Mouse (Mus musculus): Measurements from ENCODE around the gene Gm10322. TPM values are rescaled to one million over a fixed set of nuclear protein-coding genes. Genes with fewer than 3 reads are reported as not detected.

Gene Gm10322
- total RNA-seq (2021), result not detected

DNA sequence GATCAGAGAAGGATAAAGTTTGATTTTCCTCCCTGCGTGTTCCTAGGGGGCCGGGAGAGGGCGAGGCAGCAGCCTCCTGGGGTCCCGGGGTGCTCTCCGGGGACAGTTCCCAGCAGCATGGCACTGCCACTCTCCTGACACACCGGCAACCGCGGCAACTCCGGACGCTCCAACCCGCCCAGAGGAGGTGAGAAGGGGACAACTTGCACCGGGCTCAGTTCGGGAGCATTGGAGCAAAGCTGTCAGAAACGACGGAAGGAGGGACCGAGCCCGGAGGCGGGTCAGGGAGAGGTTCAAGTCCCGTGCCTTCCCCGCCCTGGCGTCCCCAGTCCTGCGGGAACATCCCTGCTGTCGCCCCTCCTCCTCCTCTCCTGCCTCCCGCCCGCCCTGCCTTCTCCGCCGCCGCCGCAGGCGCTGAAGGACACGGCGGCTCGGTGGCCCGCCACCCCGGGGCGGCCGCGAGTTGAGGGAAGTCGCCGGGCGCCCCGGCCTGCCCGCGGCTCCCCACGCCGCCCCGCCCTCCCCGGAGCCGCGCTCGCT, at the start of gene Gm10322:
Gm10322 (plus strand) TSS at position 83 of the 540 bp plus-strand sequence.
- DNase-seq, result peak in 1 of 2 experiments; percentile 62

DNA sequence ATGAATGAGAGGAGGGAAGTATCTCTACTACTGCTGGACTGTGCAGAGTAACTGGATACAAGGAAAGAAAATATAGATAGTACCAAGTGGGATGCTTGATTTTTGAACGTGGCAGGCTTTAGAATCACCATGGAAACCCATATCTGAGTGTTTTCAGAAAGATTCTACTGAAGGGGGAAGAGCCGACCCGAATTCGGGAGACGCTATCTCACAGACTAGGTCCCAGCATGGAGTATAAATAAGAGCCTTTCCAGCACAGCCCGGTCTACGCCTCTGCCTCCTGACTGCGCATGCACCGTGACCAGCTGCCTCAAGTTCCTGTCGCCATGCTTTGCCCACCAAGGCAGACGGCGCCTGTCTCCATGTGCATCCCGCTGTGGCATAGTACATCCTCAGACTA, 48.9 kb upstream of the Gm10322 start:
- no peak for DNase-seq

DNA sequence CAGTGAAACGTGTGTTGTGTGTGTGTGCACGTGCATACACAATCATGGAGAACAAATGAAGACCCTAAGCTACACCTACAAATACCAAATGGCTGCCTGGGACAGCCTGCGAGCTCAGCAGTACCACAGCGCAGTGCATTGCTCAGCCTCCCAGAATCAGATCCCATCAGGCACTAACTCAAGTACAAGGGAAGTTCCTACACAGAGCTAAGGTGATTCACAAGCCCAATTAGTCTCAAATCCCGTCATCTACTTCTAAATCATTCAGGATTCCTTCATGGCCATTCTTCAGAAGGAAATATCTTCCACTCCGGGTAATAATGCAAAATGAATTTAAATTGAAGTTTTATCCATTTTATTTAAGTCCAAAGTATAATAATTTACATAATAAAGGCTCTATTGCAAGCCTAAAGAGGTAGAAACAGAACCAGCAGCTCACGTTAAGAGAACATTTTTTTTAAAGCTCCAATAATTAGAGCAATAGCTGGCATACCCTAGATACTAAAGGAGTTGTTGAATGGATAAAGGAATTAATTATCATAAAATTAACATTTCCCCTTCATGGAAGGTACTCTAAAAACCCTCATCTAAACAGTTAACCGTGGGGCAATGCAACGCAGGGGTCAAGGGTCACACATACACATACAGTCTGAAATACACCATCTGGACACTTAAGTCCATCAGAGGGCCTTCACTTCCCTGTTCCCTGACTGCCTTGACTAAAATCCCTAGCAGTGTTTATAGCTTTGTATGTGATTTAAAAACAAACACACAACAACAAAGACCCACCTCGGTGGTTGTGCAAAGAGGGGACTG, 47.0 kb upstream of the Gm10322 start:
- DNase-seq, result no peak

DNA sequence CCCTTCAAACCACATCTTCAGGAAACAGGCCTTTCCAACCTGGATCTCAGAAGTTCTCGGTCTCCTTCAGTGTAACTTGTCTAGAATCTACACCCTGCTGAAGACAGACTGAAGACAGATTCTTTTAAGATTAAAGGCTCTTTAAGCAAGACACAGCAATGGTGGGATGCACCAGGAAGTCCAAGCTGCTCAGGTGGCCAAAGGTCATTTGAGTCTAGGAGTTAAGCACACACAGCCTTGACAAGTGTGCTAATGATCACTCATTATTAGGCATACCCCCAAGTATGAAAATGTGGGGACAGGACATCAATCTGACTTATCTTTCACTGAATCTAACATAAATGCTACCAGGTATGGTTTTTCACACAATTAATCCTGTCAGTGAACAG, 46.4 kb upstream of the Gm10322 start:
- no peak for DNase-seq

DNA sequence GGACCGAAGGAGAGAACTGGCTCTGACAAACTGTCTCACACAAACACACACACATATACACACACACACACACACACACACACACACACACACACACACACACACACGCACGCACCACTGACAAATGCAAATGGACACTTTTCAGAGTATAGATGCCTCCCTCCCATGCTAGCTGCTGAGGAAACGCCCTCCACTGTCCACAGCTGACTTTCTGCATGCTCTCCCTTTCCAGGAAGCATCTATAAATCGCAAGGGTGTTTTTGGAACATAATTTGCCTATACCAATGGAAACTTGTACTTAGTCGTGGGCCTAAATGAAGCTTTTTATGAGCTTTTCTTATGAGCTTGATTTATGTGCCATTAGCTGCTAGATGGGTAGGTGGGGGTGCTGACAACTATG, 45.5 kb upstream of the Gm10322 start:
- no peak for DNase-seq

DNA sequence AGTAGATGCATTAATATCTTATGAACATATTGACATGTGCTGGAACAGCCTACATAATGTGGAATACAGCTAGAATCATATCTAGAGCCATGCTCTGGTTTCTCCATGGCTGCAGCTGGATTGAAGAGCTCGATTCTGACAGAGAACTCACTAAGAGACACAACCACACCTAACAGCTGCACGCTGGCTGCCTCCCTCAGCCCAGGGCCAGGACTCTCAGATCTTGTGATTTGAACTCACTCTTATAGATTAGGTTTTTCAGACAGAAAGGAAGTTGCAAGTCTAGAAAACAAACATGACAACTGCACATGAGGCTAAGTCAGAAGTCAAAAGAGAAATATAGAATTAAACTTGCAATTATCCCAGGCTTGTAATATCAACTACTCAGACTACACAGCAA, 45.1 kb upstream of the Gm10322 start:
- no peak for DNase-seq

DNA sequence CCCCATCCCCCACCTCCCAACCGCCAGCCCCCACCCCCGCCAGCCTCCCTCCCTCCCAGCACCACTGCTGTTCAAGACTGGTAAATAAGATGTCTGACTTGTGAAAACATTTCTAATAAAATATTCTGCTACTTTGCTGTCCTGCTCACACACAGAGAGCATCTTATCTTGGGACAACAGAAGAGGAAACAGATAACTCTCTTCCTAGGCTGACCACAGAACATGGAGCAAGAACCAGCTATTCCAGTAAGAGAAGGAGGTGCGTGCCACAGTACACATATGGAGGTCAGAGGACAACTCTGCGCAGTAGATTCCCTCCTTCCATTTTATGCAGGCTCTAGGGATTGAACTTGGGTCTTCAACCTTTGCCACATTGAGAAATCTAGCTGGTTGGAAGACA, 44.6 kb upstream of the Gm10322 start:
- no peak for DNase-seq

DNA sequence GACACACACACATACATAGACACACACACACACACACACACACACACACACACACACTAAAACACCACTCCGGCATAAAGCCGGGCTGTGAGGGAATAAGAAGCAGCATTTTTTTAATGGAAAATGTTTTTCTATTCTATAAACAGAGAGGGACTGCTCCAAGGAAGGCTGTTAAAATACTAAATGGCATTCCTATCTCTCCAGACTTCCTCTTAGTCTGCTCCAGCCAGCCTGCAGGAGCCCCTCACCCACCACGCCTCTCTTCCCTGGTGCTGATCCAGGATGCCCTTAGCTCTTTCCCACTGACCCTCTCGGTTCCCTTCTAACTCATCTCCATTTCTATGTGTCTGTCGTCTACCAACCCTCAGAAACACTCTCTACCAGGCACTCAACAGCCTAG, 43.9 kb upstream of the Gm10322 start:
- DNase-seq, result no peak

DNA sequence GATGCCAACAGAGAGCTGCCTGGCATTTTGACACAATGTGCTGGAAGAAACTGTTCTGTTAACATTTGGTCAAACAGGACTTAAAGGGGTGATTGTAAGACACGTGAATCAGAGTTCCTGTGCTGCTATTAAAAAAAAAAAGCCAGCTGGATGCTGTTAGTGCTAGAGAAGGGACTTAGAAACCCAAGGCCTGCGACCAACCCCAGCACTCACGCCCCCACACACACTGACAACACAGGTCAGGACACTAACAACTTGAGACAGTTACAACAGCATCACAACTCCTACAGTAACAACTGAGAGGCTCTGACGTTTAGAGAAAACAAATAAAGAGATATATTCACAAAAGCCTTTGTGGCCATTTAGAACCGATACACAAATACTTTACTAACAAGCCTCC, 39.6 kb upstream of the Gm10322 start:
- no peak for DNase-seq

DNA sequence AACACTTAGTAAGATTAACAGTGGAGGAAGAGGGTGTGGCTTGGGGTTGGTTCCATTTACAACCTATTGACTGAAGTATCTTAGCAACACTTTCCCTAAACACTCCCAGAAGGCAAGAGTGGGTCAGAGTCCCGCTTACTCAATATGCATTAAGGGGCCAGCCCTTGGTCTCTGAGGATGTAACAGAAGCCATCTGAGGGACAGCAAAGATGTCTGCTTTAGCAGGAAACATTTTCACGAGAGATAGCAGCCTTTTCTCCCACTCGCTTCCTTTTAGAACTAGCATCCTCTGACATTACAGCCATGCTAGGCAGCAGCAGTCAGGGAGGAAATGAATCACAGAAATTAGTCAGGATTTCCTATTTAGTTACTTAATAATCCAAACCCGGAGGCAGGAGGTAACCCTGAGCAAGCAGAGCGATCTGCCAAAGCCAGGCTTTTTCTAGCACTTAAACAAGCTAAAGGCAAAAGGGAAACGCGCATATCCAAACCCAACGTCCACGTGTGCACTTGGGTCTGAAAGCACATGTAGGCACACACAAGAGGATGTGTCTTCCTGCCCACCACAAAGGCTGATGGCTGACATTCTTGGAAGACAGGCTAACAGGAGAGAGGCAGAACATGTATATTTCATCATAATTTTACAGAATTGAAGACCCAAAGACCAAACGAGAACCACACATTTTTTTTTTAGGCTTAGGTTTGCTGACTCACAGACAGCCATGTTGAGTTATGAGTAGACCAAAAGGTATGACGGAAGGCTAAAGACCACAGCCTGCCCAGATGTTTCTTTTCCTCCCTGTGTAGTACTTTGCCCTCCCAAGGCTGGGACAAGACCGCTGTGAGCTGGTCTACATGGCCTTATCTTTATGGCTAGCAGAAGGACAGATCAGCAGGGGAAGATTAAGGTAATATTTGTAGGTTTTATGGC, 37.7 kb upstream of the Gm10322 start:
- DNase-seq, result no peak

DNA sequence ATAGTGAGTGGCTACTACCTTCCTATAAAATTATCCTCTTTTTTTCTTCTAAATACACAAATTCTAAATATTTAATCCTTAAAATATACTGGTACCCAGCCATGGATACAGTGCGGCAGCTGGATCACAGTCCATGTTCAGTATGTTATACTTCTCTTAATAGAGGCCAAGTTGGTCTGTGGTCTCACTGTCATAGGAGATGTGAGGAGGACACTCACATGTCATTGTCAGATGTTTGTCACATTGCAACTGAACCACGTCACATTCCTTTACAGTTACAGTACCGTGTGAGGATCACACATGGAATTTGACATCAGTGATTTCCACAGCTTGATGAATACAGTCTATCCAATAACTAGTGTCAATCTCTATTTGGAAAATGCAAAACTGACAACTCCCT, 36.2 kb upstream of the Gm10322 start:
- DNase-seq, result no peak

DNA sequence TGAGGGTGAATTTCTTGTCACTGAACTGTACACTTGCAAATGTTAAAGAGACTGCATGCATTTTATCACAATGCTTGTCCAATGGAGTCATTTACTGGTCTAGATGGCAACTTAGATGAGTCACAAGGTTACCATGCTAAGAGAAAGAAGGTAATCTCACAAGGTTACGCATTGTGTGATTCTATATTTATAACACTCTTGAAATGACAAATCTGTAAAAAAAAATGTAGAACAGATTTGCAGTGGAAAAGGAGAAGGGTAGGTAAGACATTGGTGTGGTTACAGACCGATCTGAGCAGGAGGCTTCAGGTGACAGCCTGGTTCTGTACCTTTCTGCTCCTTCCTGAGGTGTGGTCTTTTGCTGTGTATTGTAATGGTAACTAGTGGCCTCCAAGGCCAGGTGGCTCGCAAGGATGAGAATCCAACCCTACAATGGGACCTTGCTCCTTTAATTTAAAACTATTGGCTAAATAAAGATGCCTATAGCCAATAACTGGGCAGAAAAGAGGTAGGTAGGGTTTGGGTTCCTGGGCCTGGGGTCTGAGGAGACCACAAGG, 35.2 kb upstream of the Gm10322 start:
- DNase-seq, result no peak

DNA sequence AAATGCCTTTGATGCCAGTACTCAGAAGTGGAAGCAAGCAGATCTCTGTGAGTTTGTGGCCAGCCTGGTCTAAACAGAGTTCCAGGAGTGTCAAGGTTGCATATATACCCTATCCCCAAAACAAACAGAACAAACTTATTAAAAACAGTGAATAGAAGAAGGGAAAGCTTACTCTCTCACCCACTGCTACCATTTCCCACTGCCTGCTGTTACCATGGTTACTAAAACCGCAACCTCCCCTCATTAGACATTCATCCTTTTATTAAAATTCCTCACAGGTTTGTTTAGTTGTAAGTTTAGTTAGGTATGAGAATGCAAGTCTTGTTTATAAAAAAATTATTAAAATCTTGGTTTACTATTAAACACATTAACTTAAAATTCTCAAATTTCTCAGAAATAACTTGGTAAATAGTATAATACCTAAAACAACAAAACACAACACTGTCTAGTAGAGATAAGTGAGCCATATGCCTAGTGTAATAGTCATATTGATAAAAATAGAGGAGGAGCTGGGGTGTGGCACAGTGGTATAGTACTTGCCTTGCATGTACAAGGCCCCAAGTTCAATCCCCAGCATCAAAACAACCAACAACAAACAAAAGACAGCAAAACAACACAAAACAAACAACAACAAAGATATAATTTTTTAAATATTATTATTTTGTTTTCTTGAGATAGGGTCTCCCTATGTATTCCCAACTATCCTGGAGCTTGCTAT, 33.9 kb upstream of the Gm10322 start:
- no peak for DNase-seq

DNA sequence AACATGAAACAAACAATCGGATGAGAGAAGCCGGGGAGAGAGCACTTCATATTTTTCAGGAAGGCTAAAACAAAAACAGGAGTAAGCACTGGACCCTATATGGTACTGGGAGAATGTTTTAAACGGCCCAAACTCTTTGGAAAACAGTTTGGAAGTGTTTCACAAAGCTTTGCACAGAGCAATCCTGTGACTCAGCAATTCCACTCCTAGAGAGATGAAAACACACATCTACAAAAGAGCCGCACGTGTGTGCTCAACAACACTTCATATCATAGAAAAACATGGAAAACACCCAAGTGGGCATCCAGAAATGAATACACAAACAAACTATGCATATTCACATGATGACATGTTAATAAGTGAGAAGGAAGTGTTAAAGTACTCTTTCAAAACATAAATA, 30.2 kb upstream of the Gm10322 start:
- no peak for DNase-seq

DNA sequence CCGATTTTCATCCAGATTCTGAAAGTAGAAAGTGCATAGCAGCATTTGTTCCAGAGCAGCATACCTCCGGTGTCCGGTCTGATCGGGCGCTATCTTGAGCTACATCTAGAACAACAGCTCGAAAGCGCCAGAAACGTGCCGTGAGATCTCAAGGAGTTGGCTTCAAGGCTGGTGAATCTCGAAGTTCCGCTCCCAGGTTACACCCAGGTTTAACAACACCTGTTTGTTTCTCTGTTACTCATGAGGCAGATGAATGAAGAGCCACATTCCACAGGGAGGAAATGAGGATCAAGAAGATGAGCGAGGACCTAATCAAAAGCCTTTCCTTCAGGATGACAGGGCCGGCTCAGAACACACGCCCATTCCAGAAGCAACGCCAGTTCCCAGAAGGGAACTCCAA, 29.0 kb upstream of the Gm10322 start:
- no peak for DNase-seq

DNA sequence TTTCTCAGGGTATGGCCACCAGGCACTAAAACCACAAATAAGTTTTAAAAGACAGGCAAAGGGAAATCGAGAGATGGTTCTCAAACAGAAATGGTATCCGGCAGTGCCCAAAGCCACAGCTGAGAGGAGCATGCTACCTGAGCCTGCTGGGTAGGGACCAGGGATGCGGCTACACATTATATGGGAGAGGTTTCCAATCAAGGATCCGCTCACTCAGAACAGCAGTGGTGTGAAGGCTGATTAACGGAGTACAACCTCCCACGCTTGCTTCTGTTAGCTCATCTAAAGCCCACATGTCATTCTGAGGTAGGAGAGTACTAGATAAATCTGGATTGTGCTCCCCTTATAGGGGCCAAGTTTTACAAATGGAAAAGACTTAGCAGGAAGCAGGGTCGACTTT, 27.7 kb upstream of the Gm10322 start:
- no peak for DNase-seq

DNA sequence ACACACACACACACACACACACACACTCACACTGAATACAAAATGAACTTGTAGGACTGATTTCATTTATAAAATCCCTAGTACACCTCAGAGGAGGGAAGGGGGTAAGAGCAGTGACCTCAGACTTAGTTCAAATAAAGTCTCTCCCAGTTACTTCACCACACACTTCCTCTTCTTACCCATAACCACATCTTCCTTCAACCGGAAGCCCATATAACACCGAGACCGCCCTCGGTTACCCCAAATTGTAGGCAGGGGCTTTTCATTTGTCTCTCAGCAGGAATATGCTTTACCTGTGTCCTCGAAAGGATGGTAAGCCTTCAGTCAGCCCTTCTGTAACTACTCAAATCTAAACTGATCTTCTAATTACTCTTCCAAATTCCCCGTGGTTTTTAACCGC, 26.4 kb upstream of the Gm10322 start:
- DNase-seq, result no peak

DNA sequence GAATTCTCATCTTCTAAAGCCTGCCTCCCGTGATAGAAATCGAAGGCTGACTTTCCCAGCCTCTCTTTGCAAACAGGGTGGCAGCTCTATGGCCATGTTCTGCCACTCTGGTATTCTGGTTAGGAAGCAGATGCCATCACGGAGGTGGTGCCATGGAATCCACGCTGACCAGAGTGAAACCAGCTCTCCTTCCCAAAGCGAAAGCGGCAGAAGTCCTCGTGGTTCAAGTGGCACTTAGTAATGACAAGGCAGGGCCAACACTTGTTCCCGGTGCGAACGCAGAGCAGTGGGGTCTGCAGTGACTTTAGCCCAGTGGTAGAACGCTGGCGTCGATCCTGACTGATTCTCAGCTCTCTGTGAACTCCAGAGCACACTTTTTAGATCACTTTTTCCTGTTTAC, 26.0 kb upstream of the Gm10322 start:
- no peak for DNase-seq

DNA sequence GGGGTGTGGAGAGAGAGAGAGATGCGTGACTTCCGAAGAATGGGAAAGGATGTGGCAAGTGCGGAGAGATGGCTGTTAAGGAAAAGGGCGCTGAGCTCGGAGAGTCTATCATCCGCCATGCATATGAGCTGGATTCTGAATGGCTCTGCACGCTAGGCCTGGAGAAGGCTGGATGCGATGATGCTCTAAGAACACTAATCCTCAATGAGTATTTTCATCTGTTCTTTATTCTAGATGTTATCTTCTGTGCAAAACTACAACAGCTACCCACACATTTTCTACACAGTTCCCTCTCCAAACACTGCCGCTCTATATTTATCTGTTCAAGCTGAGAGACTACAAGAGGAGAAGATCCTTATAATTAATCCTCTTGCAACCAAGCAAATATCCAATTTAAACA, 25.3 kb upstream of the Gm10322 start:
- DNase-seq, result no peak

DNA sequence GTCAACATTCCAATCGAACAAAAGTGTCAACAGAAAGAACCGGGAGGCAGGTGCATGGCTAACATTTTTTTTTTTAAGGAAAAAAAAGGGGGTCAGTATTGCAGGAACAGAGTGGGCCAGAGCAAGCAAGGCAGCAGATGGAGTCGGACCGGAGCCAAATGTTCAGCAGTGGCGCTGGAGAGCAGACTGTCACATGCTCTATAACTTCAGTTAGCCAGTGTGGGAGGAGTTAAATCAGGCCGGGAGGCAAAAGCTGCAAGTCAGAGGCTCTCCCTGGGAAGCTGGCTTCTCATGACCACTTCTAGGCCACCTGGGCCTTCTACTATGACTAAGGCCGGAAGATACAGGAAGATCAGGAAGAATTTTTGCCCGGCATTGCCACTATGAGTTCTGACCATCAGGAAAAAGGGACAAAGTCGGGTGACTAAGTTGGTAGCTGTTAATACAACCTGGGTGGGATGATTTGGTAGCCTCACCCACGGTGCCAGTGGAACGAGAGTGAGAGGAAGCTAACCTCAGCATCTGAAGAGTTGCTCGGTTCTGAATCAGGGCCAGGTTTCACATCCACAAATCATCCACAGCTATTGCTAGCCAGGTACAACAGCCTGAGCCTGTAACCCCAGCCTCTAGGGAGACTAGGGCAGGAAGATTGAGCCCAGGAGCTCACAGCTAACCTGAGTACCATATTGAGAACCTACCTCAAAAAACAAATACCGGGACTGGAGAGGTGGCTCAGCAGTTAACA, 21.9 kb upstream of the Gm10322 start:
- DNase-seq, result peak in 1 of 2 experiments; percentile 62

DNA sequence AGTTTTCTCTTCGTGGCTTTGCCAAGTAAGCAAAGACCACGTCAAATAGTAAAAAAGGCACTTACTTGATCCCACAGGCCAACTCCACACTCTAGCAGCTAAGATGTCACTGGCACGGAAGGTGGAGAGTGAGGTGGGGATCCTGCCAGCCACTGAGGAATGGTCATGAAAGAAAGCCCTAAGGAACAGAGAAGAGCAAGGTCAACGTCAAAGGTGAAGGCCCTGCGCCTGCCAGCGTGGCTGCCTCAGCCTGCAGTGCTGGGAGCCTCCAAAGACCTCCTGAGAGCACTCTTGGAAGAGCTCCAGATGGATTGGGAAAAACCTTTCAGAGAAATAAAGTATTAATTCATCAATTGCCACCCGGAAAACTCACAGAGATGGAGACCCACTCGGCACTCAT, 15.3 kb upstream of the Gm10322 start:
- DNase-seq, result no peak

DNA sequence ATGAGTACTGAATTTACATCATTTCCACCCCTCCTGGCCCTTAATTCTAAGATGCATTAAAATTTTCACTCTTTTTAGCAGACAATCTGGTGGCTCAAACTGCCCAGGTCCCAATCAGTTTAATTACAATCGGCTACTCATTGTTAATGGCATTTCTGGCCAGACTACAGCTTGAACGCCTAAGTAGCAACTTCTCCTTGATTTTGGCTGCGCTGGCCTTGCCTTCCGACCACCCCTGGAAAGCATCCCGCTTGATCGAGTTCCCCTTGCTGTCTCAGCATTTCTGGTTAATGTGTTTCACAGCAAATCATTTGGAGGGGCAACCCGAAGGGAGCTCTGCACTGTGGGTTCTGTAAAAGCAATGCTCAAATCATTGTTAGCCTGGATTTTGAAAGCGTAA, 13.8 kb upstream of the Gm10322 start:
- DNase-seq, result no peak
